Mouse (Mus musculus): Measurements from ENCODE around the gene Cercam.
A peak's percentile ranks its signal among the peaks of the same experiment; 100 is the strongest.

DNA sequence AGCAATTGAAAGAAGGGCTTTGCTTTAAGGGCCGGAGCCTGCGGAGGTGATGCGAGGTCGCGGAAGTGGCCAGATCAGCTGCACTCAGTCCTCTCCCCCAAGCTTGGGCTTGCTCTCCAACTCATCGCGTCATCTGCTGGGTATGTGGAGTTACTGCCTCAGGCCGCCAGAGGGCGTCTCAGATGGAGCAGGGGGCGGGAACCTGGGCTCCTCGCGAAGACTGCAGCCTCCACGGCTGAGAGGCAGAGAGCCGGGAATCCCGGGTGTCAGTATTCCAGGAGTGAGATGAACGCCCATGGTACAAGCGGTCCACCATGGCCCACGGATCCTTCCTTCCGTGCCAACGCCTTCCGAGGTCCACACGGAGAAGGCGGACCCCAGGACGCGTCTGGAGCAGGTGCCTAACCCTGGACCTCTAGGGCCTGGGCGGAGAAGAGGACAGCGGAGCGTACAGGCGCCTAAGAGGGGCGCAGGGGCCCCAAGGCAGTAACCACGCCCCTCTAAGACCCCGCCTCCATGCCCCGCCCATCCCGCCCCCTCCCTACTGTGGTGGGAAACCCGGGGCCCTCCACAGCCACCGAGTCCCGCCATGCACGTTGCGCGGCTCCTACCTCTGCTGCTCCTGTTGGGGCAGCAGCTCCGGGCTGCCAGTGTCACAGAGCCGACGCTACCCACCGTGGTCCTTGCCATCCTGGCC is at the start of gene Cercam:
- TF ChIP-seq POLR2A (IDR thresholded peaks at IDR 0.05; ENCODE audit: borderline replicate concordance, insufficient read depth, low read length) (peak; percentile 48; the same call in 1 of the 2 replicates), CTCF (IDR thresholded peaks at IDR 0.05; ENCODE audit: borderline replicate concordance, insufficient read depth, low read depth, low read length) (peak; percentile 85)

All from cerebellum, adult 2 months (tissue).